Mouse (Mus musculus) midbrain, embryonic 15.5 days (tissue): Measurements from ENCODE around the gene Tfap2b. TPM values are rescaled to one million over a fixed set of nuclear protein-coding genes. Genes with fewer than 3 reads are reported as not detected.

Source experiments
- ATAC-seq: fragments of 200-750 bp; cut with Nextera tagmentation; replicated peaks from 2 replicates; pipeline ENCODE4 v1.8.0; 2017; ENCODE audit warnings: moderate TSS enrichment
- H3K27ac ChIP-seq: fragments of 300-500 bp; sonication (generic); 2 replicates; pipeline ENCODE4 v1.5.1; 2015; ENCODE audit warnings: mild to moderate bottlenecking, inconsistent platforms
- H3K27me3 ChIP-seq: fragments of 300-500 bp; sonication (generic); replicated peaks from 2 replicates; pipeline ENCODE4 v1.6.1; 2015; ENCODE audit warnings: inconsistent platforms
- H3K36me3 ChIP-seq: fragments of 300-500 bp; sonication (generic); replicated peaks from 2 replicates; pipeline ENCODE4 v1.6.1; 2015; ENCODE audit warnings: inconsistent platforms
- H3K4me1 ChIP-seq: fragments of 300-500 bp; sonication (generic); 2 replicates; pipeline ENCODE4 v1.6.1; 2015; ENCODE audit warnings: inconsistent platforms
- H3K4me2 ChIP-seq: fragments of 300-500 bp; sonication (generic); 2 replicates; pipeline ENCODE4 v1.6.1; 2015; ENCODE audit warnings: inconsistent platforms, mild to moderate bottlenecking, moderate library complexity
- H3K4me3 ChIP-seq: fragments of 300-500 bp; sonication (generic); 2 replicates; pipeline ENCODE4 v1.5.1; 2015; ENCODE audit warnings: mild to moderate bottlenecking, inconsistent platforms
- H3K9ac ChIP-seq: fragments of 300-500 bp; sonication (generic); 2 replicates; pipeline ENCODE4 v1.6.1; 2015; ENCODE audit warnings: mild to moderate bottlenecking, inconsistent platforms
- H3K9me3 ChIP-seq: fragments of 300-500 bp; sonication (generic); 2 replicates; pipeline ENCODE4 v1.6.1; 2016; ENCODE audit warnings: inconsistent platforms
- WGBS: fragments of 180-500 bp; shearing (Covaris S2); methylation state at CpG from one replicate; pipeline ENCODE4 v1.1.7; 2015; ENCODE audit warnings: mixed read lengths; 5-methylcytosine and 5-hydroxymethylcytosine counted together
- polyA plus RNA-seq: library from polyadenylated mRNA; unstranded; fragments of >200 nt; fragmentation: Nextera tagmentation; extraction: Ambion mirVana; gene quantifications from 2 replicates; pipeline ENCODE4 v1.2.1, GENCODE M21; 2015

The Tfap2b gene
- polyA plus RNA-seq, 1 experiment from 2014 or later, result 264 TPM

DNA sequence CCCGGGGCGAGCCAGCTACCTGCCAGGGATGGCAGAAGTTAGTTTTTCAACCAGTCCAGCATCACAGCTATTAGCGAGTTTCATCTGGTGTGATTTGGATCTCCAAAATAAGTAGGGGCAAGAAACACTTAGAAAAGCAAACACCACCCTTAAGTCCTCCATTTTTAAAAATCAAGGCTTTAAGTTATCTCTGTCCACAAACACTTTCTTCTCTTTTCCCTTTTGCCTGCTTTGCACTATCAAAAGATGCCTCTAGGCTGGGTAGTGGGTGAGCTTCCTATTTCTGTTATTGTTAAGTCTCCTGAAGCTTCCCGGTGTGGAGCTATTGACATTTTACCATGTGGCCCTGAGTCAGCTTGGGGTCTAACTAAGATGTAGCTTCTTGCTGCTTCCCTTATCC lies 4.5 kb downstream of the Tfap2b start:
- no peak for ATAC-seq
- no peaks in the 10 kb centered on the region for H3K36me3 ChIP-seq
- no peaks in the 10 kb centered on the region for H3K4me1 ChIP-seq
- peak overlapping the region; percentile 74 for H3K27ac ChIP-seq
- H3K27me3 ChIP-seq, result peaks cover 62% of the 10 kb centered on the region
- H3K9me3 ChIP-seq, result no peaks in the 10 kb centered on the region
- WGBS, result 0% methylated on average over 4 of the region's 4 CpGs
- peak overlapping the region; percentile 42 for H3K4me3 ChIP-seq
- peak overlapping the region; percentile 30 for H3K9ac ChIP-seq
- H3K4me2 ChIP-seq, result peak overlapping the region; percentile 6; the same call in 1 of the 2 replicates

DNA sequence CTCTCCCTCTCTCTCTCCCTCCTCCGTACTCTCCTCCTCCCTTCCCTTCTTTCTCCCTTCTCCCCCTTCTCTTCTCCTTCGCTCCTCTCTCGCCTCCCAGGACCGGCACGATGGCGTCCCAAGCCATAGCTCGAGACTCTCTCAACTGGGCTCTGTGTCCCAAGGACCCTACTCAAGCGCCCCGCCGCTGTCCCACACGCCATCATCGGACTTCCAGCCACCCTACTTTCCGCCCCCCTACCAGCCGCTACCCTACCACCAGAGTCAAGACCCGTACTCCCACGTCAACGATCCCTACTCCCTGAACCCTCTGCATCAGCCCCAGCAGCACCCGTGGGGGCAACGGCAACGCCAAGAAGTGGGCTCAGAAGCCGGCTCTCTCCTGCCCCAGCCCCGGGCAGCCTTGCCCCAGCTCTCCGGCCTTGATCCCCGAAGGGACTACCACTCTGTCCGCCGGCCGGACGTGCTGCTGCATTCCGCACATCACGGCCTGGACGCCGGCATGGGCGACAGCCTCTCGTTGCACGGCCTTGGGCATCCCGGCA lies 5.2 kb downstream of the Tfap2b start:
- Histone ChIP-seq H3K4me3 (peak overlapping the region; percentile 42), H3K27me3 (peaks cover 66% of the 10 kb centered on the region), H3K4me1 (no peaks in the 10 kb centered on the region), H3K9me3 (no peaks in the 10 kb centered on the region), H3K9ac (peak overlapping the region; percentile 48), H3K4me2 (peak overlapping the region; percentile 25; the same call in 1 of the 2 replicates), H3K27ac (peak overlapping the region; percentile 82), H3K36me3 (no peaks in the 10 kb centered on the region)
- ATAC-seq, result no peak
- under 1% methylated on average over 36 of the region's 36 CpGs for WGBS

DNA sequence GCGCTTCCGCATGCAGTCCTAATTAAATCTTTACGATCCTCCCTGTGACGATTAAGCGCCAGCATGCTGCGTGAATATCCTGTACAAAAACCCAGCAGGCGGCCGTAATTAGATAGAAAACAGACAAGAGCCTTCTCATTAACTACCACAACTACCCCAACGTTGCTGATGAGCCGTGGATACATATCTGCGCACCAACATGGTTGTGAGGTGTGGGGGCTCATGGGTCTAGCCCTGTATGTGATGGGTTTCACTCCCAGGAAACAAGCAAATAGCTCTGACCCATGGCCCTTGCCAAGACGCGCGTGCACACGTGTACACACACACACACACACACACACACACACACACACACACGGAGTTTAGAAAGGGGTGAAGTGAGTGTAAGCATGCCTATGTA lies 8.7 kb downstream of the Tfap2b start:
- H3K9me3 ChIP-seq, result no peaks in the 10 kb centered on the region
- H3K4me3 ChIP-seq, result peak overlapping the region; percentile 42
- peak overlapping the region; percentile 82 for H3K27ac ChIP-seq
- H3K4me1 ChIP-seq, result no peaks in the 10 kb centered on the region
- H3K36me3 ChIP-seq, result no peaks in the 10 kb centered on the region
- ATAC-seq, result no peak
- H3K4me2 ChIP-seq, result peak overlapping the region; percentile 36
- WGBS, result under 1% methylated on average over 16 of the region's 16 CpGs
- H3K9ac ChIP-seq, result no peak overlapping the region
- H3K27me3 ChIP-seq, result peaks cover 88% of the 10 kb centered on the region

DNA sequence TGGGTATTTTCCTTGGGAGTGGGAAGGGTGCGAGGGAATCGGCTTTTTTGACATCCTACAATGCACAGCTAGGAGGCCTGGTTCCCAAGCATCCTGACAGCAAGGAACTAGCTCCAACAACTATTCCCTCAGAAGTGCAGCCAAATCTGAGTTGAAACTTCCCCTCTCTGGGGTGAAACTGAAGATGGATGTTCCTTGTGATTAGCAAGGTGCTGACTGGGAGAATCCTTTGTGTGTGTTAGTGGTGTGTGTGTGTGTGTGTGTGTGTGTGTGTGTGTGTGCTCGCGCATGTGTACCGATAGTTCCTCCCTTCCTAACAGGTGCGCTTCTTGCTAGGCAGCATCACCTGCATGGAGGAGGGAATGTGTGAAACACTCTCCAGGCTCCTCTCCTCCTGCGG lies 9.5 kb downstream of the Tfap2b start:
- Histone ChIP-seq H3K4me1 (no peaks in the 10 kb centered on the region), H3K9me3 (no peaks in the 10 kb centered on the region), H3K36me3 (no peaks in the 10 kb centered on the region), H3K27ac (peak overlapping the region; percentile 82), H3K4me2 (peak overlapping the region; percentile 36), H3K27me3 (peaks cover 88% of the 10 kb centered on the region), H3K9ac (no peak overlapping the region), H3K4me3 (peak overlapping the region; percentile 42)
- ATAC-seq, result no peak
- 0% methylated on average over 7 of the region's 7 CpGs for WGBS

DNA sequence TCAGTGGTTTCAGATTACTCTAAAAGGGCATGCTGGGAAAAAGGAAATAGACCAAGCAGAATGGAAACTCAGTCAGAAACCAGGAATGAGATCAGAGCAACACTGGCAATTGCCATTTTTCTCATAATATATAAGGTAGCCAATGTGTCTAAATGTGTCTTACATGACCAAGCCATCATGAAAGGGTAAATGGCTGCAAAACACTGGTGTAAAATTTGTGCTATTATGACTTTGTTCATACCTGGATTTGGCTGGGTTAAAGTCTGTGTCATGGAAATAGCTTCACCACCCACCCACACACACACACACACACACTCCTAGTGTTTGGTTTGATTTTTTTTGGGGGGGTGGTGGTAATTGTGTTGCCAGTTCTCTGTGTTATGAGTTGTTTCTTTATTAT lies 10.7 kb downstream of the Tfap2b start:
- peak overlapping the region; percentile 22 for H3K4me2 ChIP-seq
- no peak overlapping the region for H3K9ac ChIP-seq
- H3K36me3 ChIP-seq, result no peaks in the 10 kb centered on the region
- 0 out of 2 replicates have a peak overlapping the region, but pooled peaks have one; percentile 7 for H3K27ac ChIP-seq
- no peaks in the 10 kb centered on the region for H3K9me3 ChIP-seq
- H3K4me3 ChIP-seq, result 0 out of 2 replicates have a peak overlapping the region, but pooled peaks have one; percentile 2
- H3K27me3 ChIP-seq, result peaks cover 90% of the 10 kb centered on the region
- no peak for ATAC-seq
- H3K4me1 ChIP-seq, result no peaks in the 10 kb centered on the region

DNA sequence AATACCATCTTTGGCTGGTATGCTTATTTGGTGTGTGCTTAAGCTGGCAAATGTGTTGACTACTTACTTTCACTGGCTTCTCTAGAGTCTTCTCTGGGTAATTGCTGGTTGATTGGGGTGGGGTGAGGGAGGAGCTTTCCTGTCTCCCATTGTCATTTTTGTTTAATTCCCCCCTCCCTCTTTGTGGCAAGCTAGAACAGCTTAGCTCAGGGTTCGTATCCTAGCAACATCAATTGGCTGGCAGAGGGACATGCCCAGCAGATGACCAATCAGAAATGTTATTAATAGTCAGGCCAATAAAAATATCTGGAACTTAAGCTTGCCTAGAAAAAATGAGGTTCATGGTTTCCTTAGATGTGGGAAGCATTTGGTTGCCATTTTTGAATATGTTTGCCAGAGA lies 11.8 kb downstream of the Tfap2b start:
- WGBS, result 0% methylated on average over 1 of the region's 1 CpGs
- Histone ChIP-seq H3K4me2 (peak overlapping the region; percentile 22), H3K27ac (peak overlapping the region; percentile 42; the same call in 1 of the 2 replicates), H3K27me3 (peaks cover 93% of the 10 kb centered on the region), H3K4me3 (peak overlapping the region; percentile 11; the same call in 1 of the 2 replicates), H3K36me3 (no peaks in the 10 kb centered on the region), H3K9me3 (no peaks in the 10 kb centered on the region), H3K4me1 (no peaks in the 10 kb centered on the region), H3K9ac (no peak overlapping the region)
- 0 out of 2 replicates have a peak, but pooled peaks have one; percentile 22 for ATAC-seq

DNA sequence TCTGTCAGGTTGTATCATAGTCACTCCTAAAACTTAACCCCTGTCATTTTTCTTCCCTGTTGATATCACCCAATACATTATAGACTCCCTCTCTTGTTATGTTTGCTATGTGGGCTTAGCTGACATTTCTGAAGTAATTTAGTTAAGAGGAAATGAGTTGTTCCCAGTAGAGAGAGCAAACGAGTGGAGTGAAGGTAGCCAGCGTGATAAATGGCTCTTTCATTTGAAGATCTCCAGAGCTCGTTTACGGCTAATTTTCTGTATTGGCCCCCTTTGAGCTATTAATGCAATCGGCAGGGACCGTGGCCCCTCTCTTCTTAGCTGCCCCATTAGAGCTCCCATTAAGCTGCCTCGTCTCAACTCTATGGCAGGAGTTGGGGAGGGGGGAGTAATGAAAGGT lies 12.9 kb downstream of the Tfap2b start:
- no peaks in the 10 kb centered on the region for H3K36me3 ChIP-seq
- H3K4me2 ChIP-seq, result peak overlapping the region; percentile 41
- peak overlapping the region; percentile 20; the same call in 1 of the 2 replicates for H3K4me3 ChIP-seq
- H3K9ac ChIP-seq, result 0 out of 2 replicates have a peak overlapping the region, but pooled peaks have one; percentile 17
- ATAC-seq, result no peak
- H3K4me1 ChIP-seq, result no peaks in the 10 kb centered on the region
- 0 out of 2 replicates have a peak overlapping the region, but pooled peaks have one; percentile 29 for H3K27ac ChIP-seq
- WGBS, result under 1% methylated on average over 7 of the region's 7 CpGs
- H3K27me3 ChIP-seq, result peaks cover 93% of the 10 kb centered on the region
- H3K9me3 ChIP-seq, result no peaks in the 10 kb centered on the region

DNA sequence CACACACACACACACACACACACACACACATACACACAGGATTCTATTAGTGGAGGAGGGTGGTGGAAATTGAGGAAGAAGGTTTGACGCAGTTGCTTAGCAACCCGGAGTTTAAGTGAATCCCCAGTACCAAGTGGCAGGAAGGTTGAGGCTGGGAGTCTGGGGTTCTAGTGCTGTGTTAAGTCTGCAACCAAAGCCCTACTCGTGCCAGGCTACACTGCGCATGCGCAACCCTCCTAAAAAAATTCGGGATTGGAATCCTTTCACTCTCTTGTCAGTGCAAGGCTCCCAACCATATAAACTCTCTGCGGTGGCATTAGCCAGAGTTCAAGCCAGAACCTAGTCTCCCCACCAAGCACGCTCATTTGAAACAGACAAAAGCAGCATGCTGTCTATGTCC lies 18.0 kb downstream of the Tfap2b start:
- H3K27ac ChIP-seq, result 0 out of 2 replicates have a peak overlapping the region, but pooled peaks have one; percentile 10

DNA sequence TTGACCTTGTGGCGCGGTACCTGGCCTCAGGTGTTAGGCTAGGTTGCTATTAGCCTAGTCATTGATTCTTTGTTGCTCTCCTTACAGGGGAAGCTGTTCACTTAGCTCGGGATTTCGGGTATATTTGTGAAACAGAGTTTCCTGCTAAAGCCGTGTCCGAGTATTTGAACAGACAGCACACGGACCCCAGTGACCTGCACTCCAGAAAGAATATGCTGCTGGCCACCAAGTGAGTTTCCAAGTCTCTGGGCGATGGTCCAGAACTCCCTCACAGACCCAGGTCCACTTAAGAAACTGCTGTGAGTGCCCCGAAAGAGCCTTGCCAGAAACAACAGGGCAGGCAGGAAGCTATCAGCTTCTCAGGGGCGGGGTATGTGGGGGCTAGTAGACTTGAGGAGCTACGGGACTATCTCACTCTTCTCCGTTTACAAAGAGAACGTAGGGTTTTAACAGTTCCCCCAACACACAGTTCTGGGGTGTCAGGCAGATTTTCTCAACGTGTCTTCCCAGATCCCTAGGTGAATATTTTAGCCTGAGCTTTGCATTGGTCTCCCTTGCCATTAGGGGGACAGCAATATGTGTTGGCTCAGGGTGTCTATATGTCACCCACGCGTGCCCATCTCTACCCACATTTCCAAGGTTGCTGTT lies 22.3 kb downstream of the Tfap2b start:
- no peak for ATAC-seq
- Histone ChIP-seq H3K9ac (no peak overlapping the region), H3K4me3 (no peak overlapping the region), H3K9me3 (no peaks in the 10 kb centered on the region), H3K4me1 (no peaks in the 10 kb centered on the region), H3K27ac (peak overlapping the region; percentile 46), H3K27me3 (peaks cover 81% of the 10 kb centered on the region), H3K36me3 (no peaks in the 10 kb centered on the region), H3K4me2 (0 out of 2 replicates have a peak overlapping the region, but pooled peaks have one; percentile 8)
- under 1% methylated on average over 16 of the region's 16 CpGs for WGBS

More for the DNA sequence above, 18.0 kb downstream of the Tfap2b start:
- no peaks in the 10 kb centered on the region for H3K4me1 ChIP-seq
- H3K9ac ChIP-seq, result no peak overlapping the region
- 2% methylated on average over 8 of the region's 8 CpGs for WGBS
- H3K27me3 ChIP-seq, result peaks cover 92% of the 10 kb centered on the region
- H3K4me2 ChIP-seq, result no peak overlapping the region
- H3K4me3 ChIP-seq, result no peak overlapping the region
- H3K9me3 ChIP-seq, result no peaks in the 10 kb centered on the region
- no peaks in the 10 kb centered on the region for H3K36me3 ChIP-seq
- peak; percentile 49; the same call in 1 of the 2 replicates for ATAC-seq

DNA sequence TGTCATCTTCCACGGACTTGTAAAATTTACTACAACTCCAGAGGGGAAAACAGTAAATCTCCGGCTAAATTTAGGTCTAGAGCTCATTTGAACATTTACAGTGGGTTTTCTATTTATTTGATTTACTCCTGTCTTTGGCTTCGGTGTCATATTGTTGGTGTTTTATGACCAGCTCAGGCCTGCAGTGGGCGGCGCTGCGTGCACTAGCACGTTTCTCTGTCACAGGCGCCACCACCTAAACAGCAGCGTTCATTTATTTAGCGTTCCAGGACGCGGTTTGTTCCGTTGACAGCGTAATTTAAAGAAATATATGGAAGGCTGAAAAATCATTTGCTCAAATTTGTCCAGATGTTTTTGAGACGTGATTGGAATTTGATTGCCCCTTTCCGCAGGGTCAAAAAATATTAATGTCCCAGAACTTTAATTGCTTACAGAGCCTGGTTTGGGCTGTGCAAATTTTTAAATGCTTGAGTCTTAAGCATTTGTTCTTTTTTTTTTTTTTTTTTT lies 22.9 kb downstream of the Tfap2b start:
- Histone ChIP-seq H3K9ac (no peak overlapping the region), H3K36me3 (no peaks in the 10 kb centered on the region), H3K27me3 (peaks cover 81% of the 10 kb centered on the region), H3K4me1 (no peaks in the 10 kb centered on the region), H3K4me3 (no peak overlapping the region), H3K4me2 (no peak overlapping the region), H3K27ac (0 out of 2 replicates have a peak overlapping the region, but pooled peaks have one; percentile 46), H3K9me3 (no peaks in the 10 kb centered on the region)
- 2% methylated on average over 16 of the region's 16 CpGs for WGBS
- no peak for ATAC-seq

DNA sequence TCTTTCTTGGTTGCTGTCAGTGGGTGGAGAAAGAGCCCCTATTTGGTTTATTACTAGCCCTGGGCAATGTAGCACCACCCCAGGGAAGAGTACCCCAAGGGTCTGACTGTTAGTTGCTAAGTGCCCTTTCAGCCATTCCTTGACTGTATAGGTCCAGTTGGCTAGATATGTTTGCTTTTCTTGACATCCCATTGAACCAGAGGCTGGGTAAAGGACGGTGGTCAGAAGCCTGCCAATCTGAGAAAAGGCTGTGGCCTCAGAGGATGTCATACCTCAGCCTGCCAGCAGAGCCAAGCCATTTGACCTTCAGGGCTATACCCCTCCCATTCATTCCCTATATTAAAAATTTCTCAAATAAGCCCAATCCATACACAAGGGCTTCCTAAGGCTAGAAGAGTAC lies 24.0 kb downstream of the Tfap2b start:
- no peak for ATAC-seq
- Histone ChIP-seq H3K27me3 (peaks cover 80% of the 10 kb centered on the region), H3K4me3 (no peak overlapping the region), H3K9me3 (no peaks in the 10 kb centered on the region), H3K4me1 (no peaks in the 10 kb centered on the region), H3K4me2 (no peak overlapping the region), H3K27ac (peak overlapping the region; percentile 56), H3K9ac (no peak overlapping the region), H3K36me3 (no peaks in the 10 kb centered on the region)
- WGBS, result 0% methylated on average over 1 of the region's 1 CpGs

DNA sequence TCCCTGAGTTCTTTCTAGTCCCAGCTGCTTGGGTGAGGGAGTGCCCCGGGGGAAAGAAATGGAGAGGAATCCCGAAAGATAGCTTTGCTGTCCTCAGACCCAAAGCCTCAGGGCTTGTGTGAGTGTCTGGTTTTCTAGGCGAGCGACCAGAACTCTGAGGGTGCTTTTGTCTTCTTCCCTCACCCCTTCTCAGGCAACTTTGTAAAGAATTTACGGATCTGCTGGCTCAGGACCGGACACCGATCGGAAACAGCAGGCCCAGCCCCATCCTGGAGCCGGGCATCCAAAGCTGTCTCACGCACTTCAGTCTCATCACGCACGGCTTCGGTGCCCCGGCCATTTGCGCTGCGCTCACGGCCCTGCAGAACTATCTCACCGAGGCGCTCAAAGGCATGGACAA lies 25.1 kb downstream of the Tfap2b start:
- under 1% methylated on average over 19 of the region's 19 CpGs for WGBS
- Histone ChIP-seq H3K4me2 (peak overlapping the region; percentile 24; the same call in 1 of the 2 replicates), H3K27me3 (peaks cover 75% of the 10 kb centered on the region), H3K27ac (peak overlapping the region; percentile 69), H3K36me3 (no peaks in the 10 kb centered on the region), H3K9me3 (no peaks in the 10 kb centered on the region), H3K9ac (no peak overlapping the region), H3K4me1 (no peaks in the 10 kb centered on the region), H3K4me3 (no peak overlapping the region)
- no peak; the same call in 1 of the 2 replicates for ATAC-seq
